Mouse (Mus musculus): ENCODE measurements around the gene Gm20517. TPM values are rescaled to one million over a fixed set of nuclear protein-coding genes. Genes with fewer than 3 reads are reported as not detected.

The Gm20517 gene
- total RNA-seq, 2 experiments from 2014 or later = 5.2 to 5.5 TPM

- no peak for DNase-seq (ENCODE audit: extremely low spot score in 1 of 2, low spot score in 1 of 2)
Measured at GRCm38 (mm10) chr17:47702548-47703345, 91.4 kb downstream of the Gm20517 start.

- no peak for DNase-seq (ENCODE audit: extremely low spot score in 1 of 2, low spot score in 1 of 2)
Measured at GRCm38 (mm10) chr17:47703556-47703955, 92.2 kb downstream of the Gm20517 start.

GRCm38 (mm10) chr17:47704692-47705091 lies 93.3 kb downstream of the Gm20517 start:
- no peak for DNase-seq (ENCODE audit: extremely low spot score in 1 of 2, low spot score in 1 of 2)

- DNase-seq (ENCODE audit: extremely low spot score in 1 of 2, low spot score in 1 of 2) = no peak
Measured at GRCm38 (mm10) chr17:47706196-47706595, 94.8 kb downstream of the Gm20517 start.

- no peak for DNase-seq (ENCODE audit: extremely low spot score in 1 of 2, low spot score in 1 of 2)
Measured at GRCm38 (mm10) chr17:47707961-47708360, 96.6 kb downstream of the Gm20517 start.

GRCm38 (mm10) chr17:47708972-47709371 lies 97.6 kb downstream of the Gm20517 start:
- no peak for DNase-seq (ENCODE audit: extremely low spot score in 1 of 2, low spot score in 1 of 2)

GRCm38 (mm10) chr17:47710036-47710435 lies 98.6 kb downstream of the Gm20517 start:
- DNase-seq (ENCODE audit: extremely low spot score in 1 of 2, low spot score in 1 of 2) = no peak

GRCm38 (mm10) chr17:47711883-47712282 lies 100.5 kb downstream of the Gm20517 start:
- no peak for DNase-seq (ENCODE audit: extremely low spot score in 1 of 2, low spot score in 1 of 2)

- no peak for DNase-seq (ENCODE audit: extremely low spot score in 1 of 2, low spot score in 1 of 2)
Measured at GRCm38 (mm10) chr17:47712889-47713571, 101.6 kb downstream of the Gm20517 start.

- no peak for DNase-seq (ENCODE audit: extremely low spot score in 1 of 2, low spot score in 1 of 2)
Measured at GRCm38 (mm10) chr17:47715037-47715436, 103.6 kb downstream of the Gm20517 start.

- no peak for DNase-seq (ENCODE audit: extremely low spot score in 1 of 2, low spot score in 1 of 2)
Measured at GRCm38 (mm10) chr17:47721183-47721582, 109.8 kb downstream of the Gm20517 start.

- DNase-seq (ENCODE audit: extremely low spot score in 1 of 2, low spot score in 1 of 2) = no peak
Measured at GRCm38 (mm10) chr17:47726566-47726965, 115.2 kb downstream of the Gm20517 start, which contains the start of gene Pgc. Pgc (plus strand) TSS chr17:47726842.

GRCm38 (mm10) chr17:47730633-47731575 lies 119.5 kb downstream of the Gm20517 start:
- no peak for DNase-seq (ENCODE audit: extremely low spot score in 1 of 2, low spot score in 1 of 2)

Other genes starting within 250 kb of the Gm20517 start
- 10 to 100 TPM; 26.4 to 32.5 TPM for gene Mrps10, start 242.7 kb upstream of the Gm20517 start, total RNA-seq (2021)
- gene Guca1b, start 226.2 kb upstream of the Gm20517 start, total RNA-seq (2021) = 1 to 10 TPM in 1 of 2 experiments, under 1 TPM in 1; 0.98 to 1.0 TPM
- gene Guca1a, start 211.0 kb upstream of the Gm20517 start, total RNA-seq (2021) = under 1 TPM in 1 of 2 experiments, not detected in 1; 0.42 TPM
- gene AI661453, start 175.0 kb upstream of the Gm20517 start, total RNA-seq (2021) = under 1 TPM; 0.19 to 0.52 TPM
- gene 1700001C19Rik, start 174.2 kb upstream of the Gm20517 start, total RNA-seq (2021) = not detected
- 10 to 100 TPM; 15.9 to 19.1 TPM for gene Taf8, start 109.3 kb upstream of the Gm20517 start, total RNA-seq (2021)
- gene Ccnd3, start 106.5 kb upstream of the Gm20517 start, total RNA-seq (2021) = 10 to 100 TPM; 30.2 to 39.9 TPM
- gene Bysl, start 97 bp upstream of the Gm20517 start, total RNA-seq (2021) = 10 to 100 TPM; 18.4 to 19.1 TPM
- gene Med20, start within 50 bp of the Gm20517 start, total RNA-seq (2021) = 10 to 100 TPM; 28.7 to 29.8 TPM
- gene Usp49, start 19.1 kb downstream of the Gm20517 start, total RNA-seq (2021) = 10 to 100 TPM in 1 of 2 experiments, 1 to 10 TPM in 1; 9.7 to 14.7 TPM
- gene Tomm6, start 76.8 kb downstream of the Gm20517 start, total RNA-seq (2021) = 100 to 1,000 TPM; 207 to 228 TPM
- 10 to 100 TPM; 19.8 to 27.7 TPM for gene Frs3, start 77.4 kb downstream of the Gm20517 start, total RNA-seq (2021)
- gene Gm21981, start 82.9 kb downstream of the Gm20517 start, total RNA-seq (2021) = 1 to 10 TPM; 2.9 to 4.5 TPM
- 1 to 10 TPM; 1.5 to 5.3 TPM for gene Prickle4, start 83.1 kb downstream of the Gm20517 start, total RNA-seq (2021)
- not detected for gene Pgc, start 115.3 kb downstream of the Gm20517 start, total RNA-seq (2021)
- 10 to 100 TPM; 11.8 to 17.4 TPM for gene Tfeb, start 125.4 kb downstream of the Gm20517 start, total RNA-seq (2021)
- gene Mdfi, start 223.1 kb downstream of the Gm20517 start, total RNA-seq (2021) = 1 to 10 TPM; 1.4 to 1.5 TPM

Measured in layer of hippocampus, postnatal 25 days (tissue).